Mouse (Mus musculus) heart, adult 2 months (tissue): Measurements from ENCODE around the gene Nfkbib. TPM values are rescaled to one million over a fixed set of nuclear protein-coding genes. Genes with fewer than 3 reads are reported as not detected.

Source experiments
- DNase-seq, 2 experiments: peaks; one replicate each; pipeline ENCODE4 v3.0.0; 2021
- H3K27ac ChIP-seq: fragments of 200-600 bp; 2 replicates; pipeline ENCODE4 v1.8.1; 2022
- H3K27me3 ChIP-seq: fragments of 200-500 bp; 2 replicates; pipeline ENCODE4 v1.6.1; 2012; ENCODE audit warnings: mild to moderate bottlenecking, low read length, inconsistent platforms, mixed read lengths; ENCODE audit not compliant: control insufficient read depth, insufficient read depth
- H3K36me3 ChIP-seq: fragments of 200-500 bp; 2 replicates; pipeline ENCODE4 v1.6.1; 2012; ENCODE audit warnings: low read length, inconsistent platforms; ENCODE audit not compliant: control insufficient read depth, insufficient read depth
- H3K4me1 ChIP-seq: fragments of 200-500 bp; 2 replicates; pipeline ENCODE4 v1.6.1; 2011; ENCODE audit warnings: low read length; ENCODE audit not compliant: control insufficient read depth, insufficient read depth
- H3K4me3 ChIP-seq: fragments of 200-600 bp; 2 replicates; pipeline ENCODE4 v1.8.1; 2022
- H3K79me2 ChIP-seq: fragments of 200-500 bp; replicated peaks from 2 replicates; pipeline ENCODE4 v1.6.1; 2012; ENCODE audit warnings: mild to moderate bottlenecking, inconsistent platforms, low read length, moderate library complexity, mixed read lengths; ENCODE audit not compliant: control insufficient read depth, insufficient read depth
- H3K9ac ChIP-seq: fragments of 200-500 bp; 2 replicates; pipeline ENCODE4 v1.6.1; 2012; ENCODE audit warnings: low read depth, mild to moderate bottlenecking, control low read depth, inconsistent platforms, low read length, mixed read lengths
- CTCF ChIP-seq: fragments of 200-600 bp; IDR thresholded peaks from 2 replicates; pipeline ENCODE4 v1.8.1; 2022; ENCODE audit warnings: antibody characterized with exemption, mild to moderate bottlenecking, moderate library complexity
- EP300 ChIP-seq: fragments of 200-500 bp; IDR thresholded peaks from 2 replicates; pipeline ENCODE4 v1.6.1; 2011; ENCODE audit warnings: low read depth, low read length, control low read depth; ENCODE audit not compliant: insufficient read depth
- POLR2A ChIP-seq: fragments of 200-500 bp; IDR thresholded peaks from 2 replicates; pipeline ENCODE4 v1.6.1; 2011; ENCODE audit warnings: mild to moderate bottlenecking, low read depth, low read length, control low read depth; ENCODE audit not compliant: insufficient read depth
- WGBS: fragments of 180-500 bp; shearing (Covaris S2); methylation state at CpG from one replicate; pipeline ENCODE4 v1.1.7; 2018; 5-methylcytosine and 5-hydroxymethylcytosine counted together
- intact Hi-C: fragments of 180-260 bp; cut with DNase I; formaldehyde crosslinking; loops from one replicate; pipeline ENCODE4 v1.15.1; 2025
- long read RNA-seq: library from polyadenylated mRNA; stranded (forward); transcript quantifications from one replicate; pipeline ENCODE4 v2.0.0, GENCODE M21; 2021
- polyA plus RNA-seq: library from polyadenylated mRNA; depleted of rRNA; stranded (reverse); fragments of >200 nt; gene quantifications from 2 replicates; pipeline ENCODE4 v1.2.3, GENCODE M21; 2012; rRNA removed
- total RNA-seq, 2 experiments: library from RNA; stranded (reverse); gene quantifications; 2 replicates each; pipeline ENCODE4 v1.2.3; 2021

Nfkbib gene
- total RNA-seq (10 to 100 TPM; 25.1 to 31.6 TPM), polyA plus RNA-seq (18.7 and 27.8 TPM in 2 replicates)
- long read RNA-seq, transcript Nfkbib-202 (6 exons, 1,243 nt): major isoform, 27 of 47 reads
- long read RNA-seq, partial matches to known transcripts: 19 of 47 reads
- long read RNA-seq, other reads (novel, unspliced or antisense): 1 of 47 reads

- peak within 1 kb of the TSS; percentile 88 for H3K27ac ChIP-seq
- DNase-seq: no peak
- no peak for TF ChIP-seq EP300
- TF ChIP-seq CTCF: no peak
- TF ChIP-seq POLR2A: no peak
- intact Hi-C loops: loop anchor here (2.0 to 5.0 kb wide), 2 partner anchors 215 to 753 kb away; partner anchors contain the start of genes Eif3k and Map4k1
- H3K4me1 ChIP-seq: peaks cover 5% of the 10 kb centered on the region
- peak within 1 kb of the TSS; percentile 80 for H3K9ac ChIP-seq
- peak within 1 kb of the TSS; percentile 89 for H3K4me3 ChIP-seq
- WGBS: 62% methylated on average over 7 of the region's 7 CpGs
- no peaks in the 10 kb centered on the region for H3K27me3 ChIP-seq
- no peaks in the 10 kb centered on the region for H3K36me3 ChIP-seq
- H3K79me2 ChIP-seq: peaks cover 4% of the 10 kb centered on the region
These were observed at the start of gene Nfkbib for GRCm38 (mm10) chr7:28767462-28767965. TSS of gene Nfkbib (minus strand) at chr7:28767512.

GRCm38 (mm10) chr7:28816920-28817319, 49.6 kb upstream of the Nfkbib start:
- Histone ChIP-seq H3K27ac (peak overlapping the region; percentile 24; the same call in 1 of the 2 replicates), H3K4me1 (peaks cover 48% of the 10 kb centered on the region), H3K79me2 (no peaks in the 10 kb centered on the region), H3K36me3 (peaks cover 78% of the 10 kb centered on the region), H3K27me3 (no peaks in the 10 kb centered on the region), H3K9ac (no peak overlapping the region; the same call in 1 of the 2 replicates), H3K4me3 (no peak overlapping the region)
- no peak for DNase-seq
- TF ChIP-seq POLR2A (0 out of 2 replicates have a peak, but pooled peaks have one; percentile 29), EP300 (no peak)
- 80% methylated on average over 10 of the region's 10 CpGs for WGBS
- intact Hi-C loops: no loop called here

- H3K27me3 ChIP-seq: no peaks in the 10 kb centered on the region
- peak overlapping the region; percentile 15; the same call in 1 of the 2 replicates for H3K27ac ChIP-seq
- DNase-seq: peak; percentile 39 to 42
- H3K79me2 ChIP-seq: no peaks in the 10 kb centered on the region
- intact Hi-C loops: no loop called here
- H3K36me3 ChIP-seq: peaks cover 75% of the 10 kb centered on the region
- H3K4me3 ChIP-seq: no peak overlapping the region
- peaks cover 44% of the 10 kb centered on the region for H3K4me1 ChIP-seq
- no peak overlapping the region for H3K9ac ChIP-seq
- TF ChIP-seq EP300 (0 out of 2 replicates have a peak, but pooled peaks have one; percentile 5), CTCF (no peak), POLR2A (0 out of 2 replicates have a peak, but pooled peaks have one; percentile 9)
- 52% methylated on average over 9 of the region's 9 CpGs for WGBS
These were observed 48.9 kb upstream of the Nfkbib start for GRCm38 (mm10) chr7:28816201-28816600.

GRCm38 (mm10) chr7:28815230-28815629, 47.9 kb upstream of the Nfkbib start:
- intact Hi-C loops: no loop called here
- no peak for DNase-seq
- no peaks in the 10 kb centered on the region for H3K27me3 ChIP-seq
- H3K4me3 ChIP-seq: no peak overlapping the region
- no peak overlapping the region for H3K9ac ChIP-seq
- no peaks in the 10 kb centered on the region for H3K79me2 ChIP-seq
- no peak overlapping the region for H3K27ac ChIP-seq
- peaks cover 65% of the 10 kb centered on the region for H3K36me3 ChIP-seq
- WGBS: 78% methylated on average over 9 of the region's 9 CpGs
- no peak for TF ChIP-seq POLR2A
- no peak for TF ChIP-seq EP300
- TF ChIP-seq CTCF: no peak
- H3K4me1 ChIP-seq: peaks cover 34% of the 10 kb centered on the region

GRCm38 (mm10) chr7:28814306-28815034, 47.2 kb upstream of the Nfkbib start:
- no peak for DNase-seq
- Histone ChIP-seq H3K27me3 (no peaks in the 10 kb centered on the region), H3K4me1 (peaks cover 29% of the 10 kb centered on the region), H3K79me2 (no peaks in the 10 kb centered on the region), H3K4me3 (no peak overlapping the region), H3K9ac (no peak overlapping the region), H3K36me3 (peaks cover 58% of the 10 kb centered on the region), H3K27ac (peak overlapping the region; percentile 99)
- WGBS: 36% methylated on average over 5 of the region's 5 CpGs
- intact Hi-C loops: loop anchor here (5.0 kb wide), 1 partner anchor 432 kb away; the partner anchor contains the start of gene Zfp36
- TF ChIP-seq POLR2A (no peak; the same call in 1 of the 2 replicates), CTCF (no peak), EP300 (no peak)
